Mouse (Mus musculus): ENCODE data around the gene Tmem199.

Gene Tmem199

DNA sequence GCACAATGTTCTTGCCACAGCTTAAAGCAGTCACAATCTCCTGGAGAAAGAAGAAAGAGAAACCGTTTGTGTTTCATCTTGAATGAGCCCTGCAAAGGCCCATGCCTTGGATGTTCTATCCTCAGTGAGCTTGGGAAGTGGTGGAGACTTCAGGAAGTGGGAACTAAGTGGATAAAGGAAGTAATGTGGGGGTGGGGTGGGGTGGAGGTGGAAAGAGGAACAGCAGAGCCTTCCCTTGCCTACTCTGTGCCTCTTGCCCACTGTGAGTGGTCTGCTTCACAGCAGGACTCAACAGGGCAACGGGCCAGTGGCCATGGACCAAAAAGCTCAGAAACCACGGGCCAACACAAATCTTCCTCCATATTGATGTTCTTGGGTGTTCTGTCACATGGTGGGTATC lies 36.7 kb downstream of the Tmem199 start:
- no peak for DNase-seq (ENCODE audit: low spot score in 2 of 2)

DNA sequence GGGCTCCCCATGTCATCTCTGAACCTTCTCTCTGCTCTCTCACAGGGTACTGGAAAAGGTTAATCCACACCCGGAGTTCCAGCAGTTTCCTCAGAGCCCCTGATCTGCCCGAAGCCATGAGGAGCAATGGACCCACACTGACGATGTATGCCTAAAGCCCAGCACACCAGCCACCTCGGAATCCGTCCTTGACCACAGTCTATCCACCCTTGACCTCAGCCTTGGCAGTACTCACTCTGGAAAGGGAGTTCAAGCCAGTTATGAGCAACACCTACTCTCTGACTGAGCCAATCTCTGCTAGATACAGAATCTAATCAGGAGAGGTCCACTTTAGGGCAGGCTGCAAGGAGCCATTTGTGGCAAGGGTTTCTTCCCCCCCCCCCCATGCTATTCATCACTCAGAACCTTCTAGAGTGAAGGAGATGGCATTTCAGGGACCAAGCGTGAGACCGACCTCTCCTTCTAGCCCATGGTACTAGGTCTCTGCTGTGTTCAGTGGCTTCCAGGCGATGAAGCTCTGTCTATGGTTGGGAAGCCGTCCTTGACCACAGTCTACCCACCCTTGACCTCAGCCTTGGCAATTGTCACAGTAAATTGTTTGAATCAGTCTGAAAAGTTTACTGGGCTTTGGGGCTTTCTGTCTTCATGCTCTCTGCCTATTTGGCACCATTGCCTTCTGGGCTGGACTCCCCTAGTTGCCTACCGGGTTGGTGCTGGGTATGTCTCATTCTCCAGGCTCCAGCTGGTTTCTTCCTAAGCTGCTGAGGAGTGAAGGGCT lies 40.5 kb downstream of the Tmem199 start:
- DNase-seq (ENCODE audit: low spot score in 2 of 2), result no peak

DNA sequence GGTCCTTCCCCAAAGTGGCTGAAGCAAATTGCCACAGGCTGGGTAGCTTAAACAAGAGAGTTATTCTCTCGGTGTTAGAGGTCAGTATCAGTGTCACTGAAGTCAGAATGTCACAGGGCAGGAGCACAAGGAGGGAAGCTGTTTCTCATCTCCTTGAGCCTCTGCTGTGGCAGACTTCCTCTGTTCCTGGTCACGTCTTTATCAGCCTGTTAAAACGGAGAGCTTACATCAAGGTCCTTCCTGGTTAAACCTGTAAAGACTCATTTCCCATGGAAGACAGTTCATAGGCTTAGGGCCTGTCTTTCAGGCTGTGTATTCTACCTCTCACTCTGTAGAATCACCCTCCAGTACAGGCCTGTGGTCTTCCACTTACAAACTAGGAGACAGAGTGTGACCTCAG lies 44.0 kb downstream of the Tmem199 start:
- DNase-seq (ENCODE audit: low spot score in 2 of 2), result no peak

DNA sequence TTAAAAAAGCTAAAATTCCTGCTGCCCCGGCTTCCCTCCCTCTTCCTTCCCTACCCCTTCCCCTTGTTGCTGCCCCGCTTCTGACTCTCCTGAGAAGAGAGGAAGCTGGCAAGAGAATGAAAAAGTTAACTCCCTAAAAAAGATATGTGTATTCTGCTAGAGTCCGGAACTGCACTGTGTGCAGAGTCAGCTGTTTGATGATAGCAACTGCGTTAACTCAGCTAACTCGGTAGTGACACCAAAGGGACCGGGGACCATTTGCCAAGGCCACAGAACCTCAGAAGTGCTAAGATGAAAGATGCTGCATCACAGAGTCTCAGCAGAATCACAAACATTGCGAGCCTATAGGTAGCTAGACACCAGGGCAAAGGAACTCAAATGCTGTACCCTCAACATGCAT lies 44.5 kb downstream of the Tmem199 start:
- no peak for DNase-seq (ENCODE audit: low spot score in 2 of 2)

DNA sequence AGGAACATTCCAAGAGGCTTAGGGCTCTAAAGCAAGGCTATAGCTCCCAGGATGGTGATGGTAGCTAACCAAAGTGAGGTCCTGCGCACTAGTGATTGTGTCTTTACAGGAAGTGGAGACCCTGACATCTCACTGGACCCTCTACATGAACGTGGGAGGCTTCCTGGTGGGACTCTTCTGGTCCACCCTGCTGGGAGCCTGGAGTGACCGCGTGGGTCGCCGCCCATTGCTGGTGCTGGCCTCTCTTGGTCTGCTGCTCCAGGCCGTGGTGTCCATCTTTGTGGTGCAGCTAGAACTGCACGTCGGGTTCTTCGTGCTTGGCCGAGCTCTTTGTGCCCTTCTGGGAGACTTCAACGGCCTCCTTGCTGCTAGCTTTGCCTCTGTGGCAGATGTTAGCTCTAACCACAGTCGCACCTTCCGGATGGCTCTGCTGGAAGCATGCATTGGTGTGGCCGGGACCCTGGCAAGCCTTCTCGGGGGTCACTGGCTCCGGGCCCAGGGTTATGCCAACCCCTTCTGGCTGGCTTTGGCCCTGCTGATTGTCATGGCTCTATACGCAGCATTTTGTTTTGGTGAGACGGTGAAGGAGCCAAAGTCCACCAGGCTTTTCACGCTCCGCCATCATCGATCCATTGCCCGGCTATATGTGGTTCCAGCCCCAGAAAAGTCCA lies 45.6 kb downstream of the Tmem199 start:
- DNase-seq (ENCODE audit: low spot score in 2 of 2), result no peak

DNA sequence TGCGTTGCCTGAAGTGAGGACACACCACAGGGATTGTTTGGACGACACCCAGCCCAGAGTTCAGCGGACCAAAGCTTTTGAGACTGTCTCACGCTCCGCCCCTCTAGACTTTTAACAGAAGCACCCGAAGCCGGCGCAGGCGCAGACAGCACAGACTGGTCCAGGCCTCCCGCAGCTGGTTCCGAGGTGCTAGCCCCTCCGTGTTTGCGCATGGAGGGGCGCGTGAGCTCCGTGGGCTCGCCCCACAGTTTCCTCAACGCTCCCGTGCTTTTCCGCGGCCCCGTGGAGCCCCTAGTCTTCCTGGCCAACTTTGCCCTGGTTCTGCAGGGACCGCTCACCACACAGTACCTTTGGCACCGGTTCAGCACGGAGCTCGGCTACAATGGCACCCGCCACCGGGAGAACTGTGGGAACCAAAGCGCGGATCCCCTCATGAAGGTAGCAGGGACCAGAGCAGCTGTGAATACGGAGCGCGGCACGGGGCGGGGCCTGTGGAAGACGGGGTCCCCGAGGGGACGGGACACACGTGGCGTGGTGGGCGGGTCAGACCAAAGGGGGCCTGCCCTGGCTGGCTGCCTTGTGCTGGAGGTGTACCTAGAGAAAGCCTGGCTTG lies 46.3 kb downstream of the Tmem199 start, which contains the start of gene Slc46a1:
TSS of gene Slc46a1 (plus strand) at position 130 of the 613 bp plus-strand sequence.
- DNase-seq (ENCODE audit: low spot score in 2 of 2), result peak; percentile 73 to 74

DNA sequence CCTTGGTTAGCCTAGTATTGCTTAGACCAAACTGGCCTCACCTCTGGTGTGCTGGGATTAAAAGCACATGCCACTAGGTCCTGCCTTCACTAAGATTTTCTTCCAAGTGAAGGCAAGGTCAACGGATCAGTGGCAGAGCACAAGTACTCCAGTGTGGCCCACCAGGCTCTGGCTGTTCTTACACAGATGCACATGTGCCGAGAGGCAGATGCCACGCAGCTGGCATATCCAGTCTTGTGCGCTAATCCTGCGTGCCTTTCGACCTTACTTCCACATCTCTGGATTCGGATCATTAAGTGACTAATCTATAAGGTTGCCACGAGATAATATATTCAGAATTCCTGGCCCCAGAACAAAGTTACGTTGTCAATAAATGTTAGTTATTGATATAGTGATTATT lies 46.9 kb downstream of the Tmem199 start:
- no peak for DNase-seq (ENCODE audit: low spot score in 2 of 2)

DNA sequence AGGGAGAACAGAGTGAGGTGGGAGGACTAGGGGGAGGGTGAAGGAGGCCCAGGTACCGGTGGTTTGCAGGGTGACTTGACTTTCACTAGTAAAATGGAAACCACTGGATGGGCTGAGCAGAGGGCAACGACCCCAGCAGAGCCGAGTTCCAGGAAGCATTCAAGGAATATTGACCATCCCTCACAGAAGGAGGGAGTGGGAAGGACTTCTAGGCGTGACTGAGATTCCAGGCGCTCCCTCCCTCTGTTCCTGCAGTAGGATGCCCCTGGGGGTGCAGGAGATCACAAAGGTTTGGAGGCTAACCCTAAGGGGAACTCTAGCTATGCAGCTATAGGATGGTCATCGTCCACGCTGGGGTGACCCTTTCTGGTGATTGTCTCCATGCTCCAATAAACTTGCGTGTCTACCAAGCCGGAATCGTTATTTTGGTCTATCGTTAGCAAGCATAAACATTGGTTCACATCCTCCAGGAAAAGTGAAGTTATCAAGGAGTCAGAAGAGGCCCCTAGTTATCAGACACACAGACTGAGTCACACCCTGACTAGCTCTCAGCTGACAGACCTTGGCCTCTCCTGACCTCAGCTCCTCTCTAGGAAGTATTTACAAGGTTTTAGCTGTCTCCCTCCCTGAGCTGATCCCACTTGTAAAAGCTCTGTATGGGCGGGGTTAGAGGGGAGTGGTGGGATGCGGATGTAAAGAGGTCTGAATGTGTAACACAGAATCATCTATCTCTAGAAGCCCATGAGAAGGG lies 48.5 kb downstream of the Tmem199 start:
- no peak for DNase-seq (ENCODE audit: low spot score in 2 of 2)

DNA sequence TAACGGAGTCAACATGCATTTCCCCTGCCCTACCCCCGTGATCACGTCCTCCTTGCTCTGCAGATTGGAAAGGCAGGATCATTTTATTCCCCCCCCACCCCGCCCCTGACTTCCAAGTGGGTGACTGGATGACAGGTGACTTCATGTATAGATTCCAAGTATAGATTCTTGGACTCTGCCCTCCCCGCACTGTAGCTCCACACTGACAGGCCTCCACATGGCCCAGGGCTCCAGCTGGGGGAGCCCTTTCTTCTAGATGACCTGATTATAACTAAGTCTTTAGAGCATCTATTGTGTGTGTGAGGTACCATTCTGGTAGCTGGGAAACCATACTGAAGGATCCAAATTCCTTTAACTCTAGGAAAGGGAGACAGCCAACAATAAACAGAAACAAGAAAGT lies 49.3 kb downstream of the Tmem199 start:
- DNase-seq (ENCODE audit: low spot score in 2 of 2), result no peak

DNA sequence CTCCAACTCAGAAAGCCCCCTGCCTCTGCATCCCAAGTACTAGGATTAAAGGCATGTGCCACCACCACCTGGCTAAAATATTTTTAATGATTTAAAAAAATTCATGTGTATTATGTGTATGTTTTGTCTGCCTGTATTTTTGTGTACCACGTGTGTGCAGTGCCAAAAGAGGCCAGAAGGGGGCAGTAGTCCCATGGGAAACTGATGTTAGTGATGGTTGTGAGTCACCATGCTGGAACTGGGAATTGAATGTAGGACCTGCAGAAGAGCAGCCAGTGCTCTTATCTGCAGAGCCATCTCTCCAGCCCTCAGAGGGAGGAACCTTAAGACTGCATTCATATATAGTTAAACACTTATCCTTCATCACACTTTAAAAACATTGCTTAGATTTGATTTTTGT lies 50.1 kb downstream of the Tmem199 start:
- DNase-seq (ENCODE audit: low spot score in 2 of 2), result no peak

DNA sequence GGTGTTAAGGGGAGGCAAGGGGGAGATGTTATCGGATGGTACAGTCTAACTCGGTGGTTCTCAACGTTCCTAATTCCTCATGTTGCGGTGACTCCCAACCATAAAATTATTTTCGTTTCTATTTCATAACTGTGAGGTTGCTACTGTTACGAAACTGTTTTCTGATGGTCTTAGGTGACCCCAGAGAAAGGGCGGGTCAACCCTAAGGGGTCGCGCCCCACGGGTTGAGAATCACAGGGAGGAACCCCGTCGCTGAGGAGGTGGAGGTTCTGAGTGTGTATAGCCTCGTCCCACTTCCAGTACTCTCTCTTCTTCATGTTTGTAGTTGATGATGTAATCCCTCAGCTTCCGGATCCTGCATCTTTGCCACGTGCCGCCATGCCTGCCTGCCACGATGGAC lies 53.2 kb downstream of the Tmem199 start:
- DNase-seq (ENCODE audit: low spot score in 2 of 2), result no peak
